Mouse (Mus musculus) ES-E14 (cell line): ENCODE measurements around the gene Zfp697.

Source experiments
- HCFC1 ChIP-seq: IDR thresholded peaks from 2 replicates; pipeline ENCODE4 v1.6.1; 2012; ENCODE audit warnings: low read length, inconsistent platforms, borderline replicate concordance; ENCODE audit not compliant: insufficient read depth
- MAFK ChIP-seq: IDR thresholded peaks from 2 replicates; pipeline ENCODE4 v1.6.1; 2014; ENCODE audit warnings: mild to moderate bottlenecking, low read depth, low read length, inconsistent platforms; ENCODE audit not compliant: insufficient read depth
- ZC3H11A ChIP-seq: IDR thresholded peaks from 2 replicates; pipeline ENCODE4 v1.6.1; 2012; ENCODE audit warnings: low read depth, mild to moderate bottlenecking, inconsistent platforms, low read length, borderline replicate concordance

DNA sequence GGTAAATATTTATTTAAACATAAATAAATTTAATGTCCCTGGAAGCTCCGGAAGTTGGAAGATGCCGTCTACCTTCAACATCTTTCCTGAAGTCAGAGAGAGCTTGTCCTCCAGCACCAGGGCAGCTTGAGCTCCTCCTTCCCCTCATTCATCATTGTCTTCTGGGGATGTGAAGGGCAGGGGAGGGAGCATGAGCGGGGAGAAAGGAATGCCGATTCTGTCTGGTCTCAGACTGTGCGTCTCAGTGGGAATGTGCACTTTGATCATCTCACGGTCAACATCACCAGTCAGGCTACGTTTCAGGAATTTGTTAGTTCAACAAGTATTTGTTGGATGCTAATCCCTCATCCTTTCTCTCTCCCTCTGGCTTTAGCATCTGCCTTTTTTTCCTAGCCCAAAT is 3.0 kb upstream of the Zfp697 start:
- TF ChIP-seq HCFC1 = no peak
- TF ChIP-seq MAFK = no peak
- no peak for TF ChIP-seq ZC3H11A
